In the genomic region with DNA sequence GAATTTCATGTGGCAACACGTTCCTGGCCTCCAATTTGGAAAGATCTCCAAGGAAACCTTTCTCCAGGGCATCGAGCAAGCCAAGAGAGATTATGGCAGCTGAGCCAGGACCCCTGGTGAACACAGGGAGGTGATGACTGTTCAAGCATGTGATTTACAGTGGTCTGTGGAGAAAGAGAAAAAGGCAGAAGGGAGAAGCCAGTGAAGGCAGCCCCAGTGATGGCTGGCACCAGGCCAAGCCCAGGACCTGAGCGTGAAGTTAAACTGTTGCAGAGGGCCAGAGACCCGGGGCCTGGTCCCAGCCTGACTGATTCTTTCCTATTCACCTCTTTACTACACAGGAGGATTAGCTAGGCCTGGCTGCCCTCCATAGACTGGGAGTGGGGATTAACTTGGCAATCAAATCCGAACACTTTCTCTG, we compare ENCODE assay signal across 10 mouse cellular contexts.
A peak's percentile ranks its signal among the peaks of the same experiment; 100 is the strongest.
DNase-seq lines count a peak whose midpoint lies in the region; ATAC-seq and TF ChIP-seq lines count a peak whose summit lies in the region.
"Had no signal": no experiment of that assay in that cellular context is flagged by ENCODE, and none has a peak within 500 bp of the region (broad histone marks: within the 10 kb centered on the region; RNA-seq: fewer than 3 reads in every experiment).

No protein-coding gene starts in this region.

- H3K9me3 ChIP-seq in midbrain, embryonic 10.5 days (replicated peaks): no peaks in the 10 kb centered on the region
- H3K9me3 ChIP-seq in midbrain, postnatal 0 days (ENCODE audit: low read length): no peaks in the 10 kb centered on the region
- H3K9me3 ChIP-seq in hindbrain, postnatal 0 days (ENCODE audit: low read length): no peaks in the 10 kb centered on the region

- peak; percentile 23 for DNase-seq in cerebellum, adult 8-10 months
- peak; percentile 49 for DNase-seq in midbrain, embryonic 10.5 days (ENCODE audit: low spot score)
- no peak for DNase-seq in midbrain, postnatal 0 days (ENCODE audit: low spot score)
- DNase-seq in hindbrain, postnatal 0 days (ENCODE audit: low spot score): peak; percentile 42
- peak; percentile 57 for DNase-seq in retina, postnatal 1 day
- DNase-seq in ovary, postnatal 10 days (ENCODE audit: low spot score): no peak
- DNase-seq in right cerebral cortex, postnatal 14 days: no peak
- DNase-seq: heart, postnatal 36 days had no signal

- H3K27ac ChIP-seq in midbrain, embryonic 10.5 days (replicated peaks): no peak overlapping the region
- no peak overlapping the region for H3K27ac ChIP-seq in midbrain, postnatal 0 days (ENCODE audit: low read depth, low read length)
- H3K27ac ChIP-seq in hindbrain, postnatal 0 days: no peak overlapping the region

- H3K4me1 ChIP-seq in midbrain, embryonic 10.5 days: peaks cover 48% of the 10 kb centered on the region
- no peaks in the 10 kb centered on the region for H3K4me1 ChIP-seq in midbrain, postnatal 0 days (ENCODE audit: insufficient read depth, low read length)
- no peaks in the 10 kb centered on the region for H3K4me1 ChIP-seq in hindbrain, postnatal 0 days (ENCODE audit: insufficient read depth, low read length)

- ATAC-seq in cerebellum, adult (ENCODE audit: insufficient number of reproducible peaks, low FRiP score, low TSS enrichment): no peak
- ATAC-seq in midbrain, postnatal 0 days (ENCODE audit: low FRiP score): no peak
- ATAC-seq in hindbrain, postnatal 0 days: no peak

- H3K9ac ChIP-seq in midbrain, postnatal 0 days (replicated peaks; ENCODE audit: low read length, poor library complexity, severe bottlenecking): no peak overlapping the region
- no peak overlapping the region for H3K9ac ChIP-seq in hindbrain, postnatal 0 days (replicated peaks; ENCODE audit: low read length)

- H3K36me3 ChIP-seq in midbrain, embryonic 10.5 days: no peaks in the 10 kb centered on the region
- H3K36me3 ChIP-seq in midbrain, postnatal 0 days (ENCODE audit: insufficient read depth, low read length): no peaks in the 10 kb centered on the region
- H3K36me3 ChIP-seq in hindbrain, postnatal 0 days (ENCODE audit: insufficient read depth, low read length): no peaks in the 10 kb centered on the region

- peaks cover 96% of the 10 kb centered on the region for H3K27me3 ChIP-seq in midbrain, embryonic 10.5 days (ENCODE audit: low read depth, poor library complexity, severe bottlenecking)
- peaks cover 2% of the 10 kb centered on the region; the same call in 1 of the 2 replicates for H3K27me3 ChIP-seq in midbrain, postnatal 0 days (ENCODE audit: insufficient read depth, low read length)
- H3K27me3 ChIP-seq in hindbrain, postnatal 0 days (ENCODE audit: insufficient read depth, low read length): no peaks in the 10 kb centered on the region

- no peak overlapping the region for H3K4me2 ChIP-seq in midbrain, postnatal 0 days (ENCODE audit: low read depth, low read length, poor library complexity, severe bottlenecking)
- no peak overlapping the region for H3K4me2 ChIP-seq in hindbrain, postnatal 0 days (ENCODE audit: low read depth, low read length)

- H3K4me3 ChIP-seq in midbrain, embryonic 10.5 days: no peak overlapping the region
- no peak overlapping the region for H3K4me3 ChIP-seq in midbrain, postnatal 0 days (ENCODE audit: low read depth, low read length)
- H3K4me3 ChIP-seq in hindbrain, postnatal 0 days (ENCODE audit: low read length): no peak overlapping the region
- H3K4me3 ChIP-seq: myocyte had no signal

- TF ChIP-seq CTCF in midbrain, postnatal 0 days (IDR thresholded peaks at IDR 0.05): no peak
- no peak for TF ChIP-seq CTCF in hindbrain, postnatal 0 days (IDR thresholded peaks at IDR 0.05; ENCODE audit: low read depth)

- 34% methylated on average over 5 of the region's 5 CpGs for WGBS in midbrain, embryonic 10.5 days
- 35% methylated on average over 5 of the region's 5 CpGs for WGBS in midbrain, postnatal 0 days
- WGBS in hindbrain, postnatal 0 days: 30% methylated on average over 5 of the region's 5 CpGs

Comparison
In these comparisons a context has a peak if more than half of its experiments do, and no peak if none do; other contexts are left out.
1. DNase-seq: peak in cerebellum, adult 8-10 months (single experiment), midbrain, embryonic 10.5 days (single experiment), hindbrain, postnatal 0 days (single experiment) and retina, postnatal 1 day (single experiment); none in midbrain, postnatal 0 days (single experiment), ovary, postnatal 10 days (single experiment) and right cerebral cortex, postnatal 14 days (single experiment).